Mouse (Mus musculus) ES-E14 (cell line): ENCODE data around the gene Ints5.

ENCODE experiments used
- HCFC1 ChIP-seq: IDR thresholded peaks from 2 replicates; pipeline ENCODE4 v1.6.1; 2012; ENCODE audit warnings: low read length, inconsistent platforms, borderline replicate concordance; ENCODE audit not compliant: insufficient read depth
- MAFK ChIP-seq: IDR thresholded peaks from 2 replicates; pipeline ENCODE4 v1.6.1; 2014; ENCODE audit warnings: mild to moderate bottlenecking, low read depth, low read length, inconsistent platforms; ENCODE audit not compliant: insufficient read depth

DNA sequence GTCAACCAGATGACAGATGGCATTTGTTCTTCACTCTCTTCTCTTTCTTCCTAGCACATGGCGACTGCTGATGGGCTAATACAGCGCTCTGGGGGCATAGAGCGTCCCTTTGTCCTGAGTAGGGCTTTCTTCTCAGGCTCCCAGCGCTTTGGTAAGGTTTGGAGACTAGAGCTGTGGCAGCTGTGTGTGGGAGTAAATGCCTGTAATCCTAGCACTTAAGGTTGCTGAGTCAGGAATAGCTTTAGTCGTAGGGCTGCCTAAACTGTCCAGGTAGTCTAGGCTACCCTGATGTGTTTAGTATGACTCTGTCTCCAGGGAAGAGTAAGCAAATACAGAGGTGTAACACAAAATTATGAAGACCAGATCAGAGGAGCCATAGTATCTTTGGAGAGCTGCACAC is 19.0 kb downstream of the Ints5 start:
- no peak for TF ChIP-seq MAFK
- TF ChIP-seq HCFC1 = no peak
